Mouse (Mus musculus) olfactory bulb, adult 2 months (tissue): Measurements from ENCODE around the gene Casc3.

Experiments used
- CTCF ChIP-seq: fragments of 200-500 bp; IDR thresholded peaks from 2 replicates; pipeline ENCODE4 v1.5.1; 2012; ENCODE audit warnings: low read depth, mild to moderate bottlenecking, low read length, moderate library complexity; ENCODE audit not compliant: insufficient read depth
- POLR2A ChIP-seq: fragments of 200-500 bp; IDR thresholded peaks from 2 replicates; pipeline ENCODE4 v1.6.1; 2012; ENCODE audit warnings: mild to moderate bottlenecking, low read depth, low read length, moderate library complexity; ENCODE audit not compliant: insufficient read depth

GRCm38 (mm10) chr11:98776052-98776764 is 28.5 kb upstream of the Casc3 start:
- TF ChIP-seq CTCF (no peak), POLR2A (no peak)
